Mouse (Mus musculus) heart, postnatal 0 days (tissue): ENCODE data around the gene Mrpl20.

Experiments
- CTCF ChIP-seq: IDR thresholded peaks from 2 replicates; pipeline ENCODE4 v1.5.1; 2016; ENCODE audit warnings: antibody characterized with exemption, control low read depth, low read depth
- EP300 ChIP-seq: IDR thresholded peaks from 2 replicates; pipeline ENCODE4 v1.6.1; 2016; ENCODE audit warnings: antibody characterized with exemption, low read depth

DNA sequence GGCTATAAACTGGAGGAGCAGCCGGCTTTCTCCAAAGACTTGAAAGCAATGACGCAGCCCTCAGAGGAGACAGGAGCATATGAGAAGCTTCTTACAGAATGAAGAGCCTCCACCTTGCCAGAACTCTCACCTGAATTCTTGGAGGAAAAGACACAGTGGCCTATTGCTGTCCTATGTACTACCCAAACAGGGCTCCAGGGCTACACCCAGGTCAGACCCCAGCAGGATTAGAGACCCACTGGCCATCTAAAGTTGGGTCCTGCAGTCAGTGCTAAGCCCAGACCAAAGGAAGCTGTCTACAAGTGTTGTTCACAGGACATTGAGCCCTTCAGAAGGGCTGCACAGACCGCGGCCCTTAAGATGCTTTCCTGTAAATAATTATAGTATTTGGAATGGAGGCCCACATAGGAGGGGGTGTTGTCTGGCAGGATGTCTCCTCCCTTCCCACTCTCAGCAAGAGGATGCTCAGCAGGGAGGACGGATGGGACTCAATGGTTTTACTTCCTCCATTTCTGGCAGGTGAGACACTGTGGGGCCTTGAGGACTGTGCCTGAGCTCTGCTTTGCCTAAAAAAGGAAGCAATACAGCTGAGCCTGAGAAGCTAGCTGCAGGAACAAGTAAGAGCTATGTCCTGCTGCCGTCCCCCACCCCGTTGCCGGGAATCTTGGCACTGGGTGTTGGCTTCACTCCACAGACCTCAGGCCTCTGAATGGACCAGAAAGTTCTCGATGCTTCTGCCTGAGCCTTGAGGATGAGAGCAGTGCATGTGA, 27.5 kb upstream of the Mrpl20 start:
- no peak for TF ChIP-seq CTCF
- peak; percentile 56; the same call in 1 of the 2 replicates for TF ChIP-seq EP300
